Mouse (Mus musculus) liver, adult 2 months (tissue): ENCODE data around the gene Arhgef28.

ENCODE experiments used
- CTCF ChIP-seq: fragments of 200-500 bp; IDR thresholded peaks from 2 replicates; pipeline ENCODE4 v1.5.1; 2011; ENCODE audit warnings: low read depth, low read length, control low read depth
- POLR2A ChIP-seq: fragments of 200-500 bp; IDR thresholded peaks from 2 replicates; pipeline ENCODE4 v1.6.1; 2011; ENCODE audit warnings: low read length, control low read depth; ENCODE audit not compliant: insufficient read depth; ENCODE audit errors: extremely low read depth

- TF ChIP-seq CTCF (no peak), POLR2A (no peak)
Measured at GRCm38 (mm10) chr13:98025706-98026504, 180.3 kb downstream of the Arhgef28 start.
